Mouse (Mus musculus): ENCODE data around the gene Creg1. TPM values are rescaled to one million over a fixed set of nuclear protein-coding genes. Genes with fewer than 3 reads are reported as not detected.

The Creg1 gene
- polyA plus RNA-seq, 1 experiment from 2014 or later: 111 TPM

GRCm38 (mm10) chr1:165822031-165822430 is 58.5 kb downstream of the Creg1 start:
- Histone ChIP-seq H3K4me3 (replicated peaks) (no peak overlapping the region), H3K9me3 (no peaks in the 10 kb centered on the region), H3K9ac (no peak overlapping the region), H3K4me1 (no peaks in the 10 kb centered on the region; the same call in 1 of the 2 replicates), H3K27me3 (replicated peaks) (no peaks in the 10 kb centered on the region), H3K4me2 (no peak overlapping the region), H3K36me3 (no peaks in the 10 kb centered on the region), H3K27ac (no peak overlapping the region)
- WGBS: 89% methylated on average over 2 of the region's 2 CpGs
- no peak for ATAC-seq (ENCODE audit: insufficient read depth, low FRiP score, low read depth)

Other genes with a start within 250 kb of the Creg1 start
- 159 and 164 TPM in 2 replicates for gene Mpzl1, start 129.2 kb upstream of the Creg1 start, polyA plus RNA-seq (2015; fragmentation: Nextera tagmentation; extraction: Ambion mirVana)
- 42.4 and 43.1 TPM in 2 replicates for gene Rcsd1, start 54.0 kb upstream of the Creg1 start, polyA plus RNA-seq (2015; fragmentation: Nextera tagmentation; extraction: Ambion mirVana)
- 0.55 and 0.73 TPM in 2 replicates for gene Cd247, start 24.9 kb downstream of the Creg1 start, polyA plus RNA-seq (2015; fragmentation: Nextera tagmentation; extraction: Ambion mirVana)
- 9.9 and 12.0 TPM in 2 replicates for gene Pou2f1, start 238.9 kb downstream of the Creg1 start, polyA plus RNA-seq (2015; fragmentation: Nextera tagmentation; extraction: Ambion mirVana)